Mouse (Mus musculus): ENCODE measurements at regions not wholly inside any gene's neighbourhood (a gene's known extent, or its start where the extent isn't known, plus 50 kb on each side); places are given as distances from the start of the nearest gene placed in this dataset.
"Not testable (repeated sequence)": the region's sequence is repeated elsewhere in the genome, so short reads cannot be mapped to it uniquely, and the experiment has no call there.

DNA sequence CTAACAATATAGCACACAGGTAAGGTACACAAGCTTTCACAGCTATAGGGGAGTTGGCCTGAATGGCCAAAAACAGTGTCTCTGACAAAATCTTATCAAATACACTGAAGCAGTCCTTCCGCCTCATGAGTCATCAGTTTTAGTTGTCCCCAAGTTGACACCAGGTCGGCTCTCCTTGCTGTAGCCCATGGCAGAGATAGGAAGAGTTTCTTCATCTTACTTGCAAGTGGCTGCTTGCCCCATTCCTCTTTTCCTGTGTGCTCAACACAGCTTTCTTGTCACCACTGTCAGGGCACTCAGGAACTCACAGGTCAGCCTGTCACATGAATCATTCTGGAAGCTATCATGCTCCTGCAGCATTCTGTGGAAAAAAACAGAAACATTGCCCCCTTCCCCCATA lies 77.1 kb downstream of the Olfr721-ps1 start:
- not testable (repeated sequence) for ATAC-seq (replicated peaks; ENCODE audit: low FRiP score, poor library complexity, severe bottlenecking)

- ATAC-seq (replicated peaks; ENCODE audit: low FRiP score, poor library complexity, severe bottlenecking) = no peak
Measured at GRCm38 (mm10) chr14:14481840-14482239, 80.7 kb downstream of the Olfr721-ps1 start.

GRCm38 (mm10) chr14:14486356-14486755 lies 85.3 kb downstream of the Olfr721-ps1 start:
- ATAC-seq (replicated peaks; ENCODE audit: low FRiP score, poor library complexity, severe bottlenecking) = no peak

DNA sequence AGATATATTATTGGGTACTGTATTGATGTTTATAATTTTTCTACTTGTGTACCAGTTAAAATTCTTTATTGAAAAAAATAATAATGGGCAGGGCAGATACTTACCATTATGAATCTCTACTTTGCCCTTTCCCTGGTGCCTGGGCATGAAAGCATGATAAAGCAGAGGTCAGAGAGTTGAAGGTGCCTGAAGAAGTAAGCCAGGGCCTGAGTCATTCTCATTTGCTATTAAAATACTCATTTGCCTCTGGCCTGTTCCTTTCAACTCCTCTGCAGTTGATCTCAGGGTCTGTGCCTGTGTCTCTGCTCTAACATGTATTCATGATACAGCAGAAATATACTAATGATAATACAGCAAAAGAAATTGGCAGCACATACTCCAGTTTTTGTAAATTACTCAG lies 89.4 kb downstream of the Olfr721-ps1 start:
- ATAC-seq (replicated peaks; ENCODE audit: low FRiP score, poor library complexity, severe bottlenecking) = no peak

DNA sequence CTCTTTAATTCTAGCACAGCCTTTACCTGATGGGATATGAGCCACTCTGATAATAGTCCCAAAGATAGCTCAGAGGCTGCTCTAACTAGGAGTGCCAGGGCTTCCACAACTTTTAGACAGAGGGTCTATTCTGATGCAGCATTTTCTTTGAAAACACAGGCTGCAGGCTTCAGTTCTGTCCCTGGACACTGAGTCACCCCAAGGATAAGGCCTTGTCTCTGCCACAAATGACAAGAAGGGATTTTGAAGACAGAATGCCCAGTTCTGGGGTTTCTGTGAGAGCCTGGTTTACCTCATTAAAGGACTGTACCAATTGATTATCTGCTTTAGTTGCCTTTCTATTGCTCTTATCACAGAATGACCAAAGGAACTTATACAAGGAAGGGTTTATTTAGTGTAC lies 90.9 kb downstream of the Olfr721-ps1 start:
- no peak for ATAC-seq (replicated peaks; ENCODE audit: low FRiP score, poor library complexity, severe bottlenecking)

DNA sequence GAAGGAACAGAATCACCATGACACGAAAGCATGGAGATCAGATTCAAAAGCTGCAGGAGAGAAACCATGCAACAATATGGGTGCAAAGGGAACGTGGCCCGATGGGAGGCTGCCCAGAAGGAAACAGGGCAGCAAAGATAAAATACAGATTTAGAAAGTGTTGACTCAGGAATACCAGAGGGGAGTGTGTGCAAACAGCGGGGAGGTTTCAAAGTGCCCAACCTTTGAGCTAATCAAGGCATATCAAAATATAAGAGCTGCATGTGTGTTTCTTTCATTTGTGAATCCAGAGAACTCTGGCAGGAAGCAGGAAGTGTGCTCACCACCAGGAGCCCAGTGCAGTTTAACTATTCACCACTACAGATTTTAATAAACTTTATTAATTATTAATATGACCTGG lies 110.8 kb downstream of the Olfr721-ps1 start:
- no peak for ATAC-seq (replicated peaks; ENCODE audit: low FRiP score, poor library complexity, severe bottlenecking)

DNA sequence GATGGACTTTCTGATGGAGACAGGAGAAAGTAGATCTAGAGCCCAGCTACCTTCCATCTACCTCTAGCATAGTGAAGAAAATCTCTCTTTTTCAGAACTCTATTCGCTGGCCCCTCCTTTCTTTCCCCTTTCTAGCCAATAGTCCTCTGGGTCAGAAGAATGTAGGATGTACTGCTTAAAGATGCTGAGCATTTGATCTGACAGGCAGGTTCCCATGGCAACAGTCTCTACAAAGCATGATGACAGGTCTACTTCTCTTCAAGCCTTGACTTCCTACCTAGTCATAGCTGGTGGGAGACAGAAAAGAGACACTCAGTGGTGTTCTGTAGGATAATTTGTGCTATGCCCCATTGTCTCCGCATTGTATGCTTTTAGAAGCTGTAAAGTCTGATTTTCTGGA lies 112.0 kb downstream of the Olfr721-ps1 start:
- no peak for ATAC-seq (replicated peaks; ENCODE audit: low FRiP score, poor library complexity, severe bottlenecking)

GRCm38 (mm10) chr14:14513498-14513897 lies 112.4 kb downstream of the Olfr721-ps1 start:
- ATAC-seq (replicated peaks; ENCODE audit: low FRiP score, poor library complexity, severe bottlenecking) = no peak

DNA sequence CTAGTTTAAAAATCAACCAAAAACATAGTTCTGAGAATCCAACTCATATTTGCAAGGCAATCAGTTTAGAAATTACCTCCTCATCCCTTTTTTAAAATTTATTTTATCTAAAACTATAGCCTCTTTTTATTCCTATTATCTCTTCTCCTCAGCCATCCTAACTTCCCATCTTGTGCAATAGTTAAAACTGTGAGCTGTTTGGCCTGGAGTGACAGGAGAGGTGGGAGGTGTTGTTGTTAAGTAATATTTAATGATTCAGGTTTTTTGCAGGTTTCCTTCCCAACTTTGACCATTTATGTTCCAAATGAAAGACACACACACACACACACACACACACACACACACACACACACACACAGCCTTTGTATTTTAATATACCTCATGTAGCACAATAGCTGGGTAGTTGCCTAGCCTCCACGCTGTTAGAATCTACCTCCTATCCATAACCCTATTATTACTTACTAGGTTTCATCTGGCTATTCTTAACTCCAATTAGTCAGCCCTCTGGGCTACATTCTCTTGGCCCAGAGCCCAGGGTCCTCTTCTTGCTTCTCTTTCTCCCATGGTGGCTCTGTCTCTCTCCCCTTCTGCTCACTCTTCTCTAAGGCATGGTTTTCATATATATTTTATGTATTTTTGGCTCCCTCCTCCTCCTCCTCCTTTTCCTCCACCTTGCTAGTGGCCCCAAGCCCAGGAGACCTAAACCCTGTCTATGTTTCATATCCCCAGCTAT lies 113.5 kb downstream of the Olfr721-ps1 start:
- ATAC-seq (replicated peaks; ENCODE audit: low FRiP score, poor library complexity, severe bottlenecking) = no peak

GRCm38 (mm10) chr14:14515363-14515762 lies 114.3 kb downstream of the Olfr721-ps1 start:
- no peak for ATAC-seq (replicated peaks; ENCODE audit: low FRiP score, poor library complexity, severe bottlenecking)

- ATAC-seq (replicated peaks; ENCODE audit: low FRiP score, poor library complexity, severe bottlenecking) = no peak
Measured at GRCm38 (mm10) chr14:14515918-14516317, 114.8 kb downstream of the Olfr721-ps1 start.

- no peak for ATAC-seq (replicated peaks; ENCODE audit: low FRiP score, poor library complexity, severe bottlenecking)
Measured at GRCm38 (mm10) chr14:14518027-14518426, 116.9 kb downstream of the Olfr721-ps1 start.

DNA sequence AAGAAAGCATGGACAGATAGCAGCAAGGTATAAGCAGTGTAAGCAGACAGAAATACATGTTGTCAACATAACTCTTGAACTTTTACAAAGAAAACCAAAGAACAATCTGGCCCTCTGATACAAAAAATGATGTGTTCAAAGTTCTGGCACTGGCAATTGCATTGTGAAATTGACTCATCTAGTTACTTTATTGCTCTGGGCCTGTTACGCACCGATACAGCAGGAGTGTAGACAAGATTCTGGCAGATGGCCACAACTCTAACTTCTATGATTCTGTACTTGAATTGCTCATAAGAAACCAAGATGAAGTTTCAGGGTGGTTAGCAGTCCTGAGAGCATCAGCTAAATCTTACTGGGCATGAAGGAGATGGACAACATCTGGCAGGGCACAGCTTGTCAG lies 117.7 kb downstream of the Olfr721-ps1 start:
- ATAC-seq (replicated peaks; ENCODE audit: low FRiP score, poor library complexity, severe bottlenecking) = no peak

- ATAC-seq (replicated peaks; ENCODE audit: low FRiP score, poor library complexity, severe bottlenecking) = no peak
Measured at GRCm38 (mm10) chr14:14520195-14520594, 119.1 kb downstream of the Olfr721-ps1 start.

- not testable (repeated sequence) for ATAC-seq (replicated peaks; ENCODE audit: low FRiP score, poor library complexity, severe bottlenecking)
Measured at GRCm38 (mm10) chr14:14521331-14521730, 120.2 kb downstream of the Olfr721-ps1 start.

DNA sequence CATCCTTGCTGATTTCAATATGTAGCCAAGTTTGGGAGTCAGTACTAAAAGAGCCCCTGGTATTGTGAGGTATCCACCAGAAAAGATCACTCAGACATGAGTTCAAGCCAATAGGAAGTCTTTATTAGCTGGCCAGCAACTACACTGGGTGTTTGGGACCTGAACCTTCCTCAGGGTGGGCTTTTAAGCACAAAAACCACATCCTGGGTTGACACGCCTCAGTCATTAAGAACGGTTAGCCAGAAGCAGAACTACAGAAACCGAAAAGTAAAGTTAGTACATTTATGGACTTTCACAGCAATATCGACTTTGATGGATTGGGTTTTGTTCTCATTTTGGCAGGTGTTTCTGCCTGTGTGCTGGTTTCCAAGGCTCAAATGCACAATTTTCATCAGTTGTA lies 124.1 kb downstream of the Olfr721-ps1 start:
- no peak for ATAC-seq (replicated peaks; ENCODE audit: low FRiP score, poor library complexity, severe bottlenecking)

DNA sequence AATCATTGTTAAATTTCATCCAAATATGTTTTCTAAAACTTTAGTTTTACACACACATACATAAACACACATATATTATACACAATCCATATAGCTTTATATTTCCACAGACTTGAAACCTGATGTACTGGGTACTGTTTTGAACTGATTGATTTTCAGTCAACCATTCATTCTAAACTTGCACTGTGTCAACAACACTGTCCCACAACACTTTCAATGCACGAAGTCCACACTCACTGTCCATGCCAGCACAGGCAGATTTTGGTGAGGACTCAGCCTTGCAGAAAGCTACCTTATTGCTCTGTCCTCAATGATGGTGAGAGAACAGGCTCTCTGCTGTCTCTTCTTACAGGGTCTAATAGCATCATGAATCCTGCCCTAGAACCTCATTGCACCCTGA lies 127.3 kb downstream of the Olfr721-ps1 start:
- no peak for ATAC-seq (replicated peaks; ENCODE audit: low FRiP score, poor library complexity, severe bottlenecking)

GRCm38 (mm10) chr14:14541206-14541605 lies 140.1 kb downstream of the Olfr721-ps1 start:
- ATAC-seq (replicated peaks; ENCODE audit: low FRiP score, poor library complexity, severe bottlenecking) = no peak

DNA sequence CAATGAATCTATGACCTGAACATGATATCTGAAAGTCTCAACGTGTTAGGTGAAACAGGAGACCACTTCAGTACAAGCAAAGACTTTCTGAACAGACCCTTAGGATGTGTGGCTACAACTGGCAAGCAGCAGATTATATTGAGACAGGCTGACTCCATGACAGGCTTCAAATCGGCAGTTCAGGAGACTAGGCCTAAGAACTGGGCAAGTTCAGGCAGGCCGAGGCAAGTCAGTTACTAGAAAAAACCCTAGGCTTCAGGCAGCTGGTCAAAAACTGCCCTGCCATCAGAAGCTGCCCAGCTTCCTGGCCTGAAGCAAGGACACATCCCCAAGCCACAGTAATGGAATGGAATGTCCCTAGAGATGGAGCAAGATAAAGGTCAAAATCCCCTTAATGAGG lies 140.6 kb downstream of the Olfr721-ps1 start:
- no peak for ATAC-seq (replicated peaks; ENCODE audit: low FRiP score, poor library complexity, severe bottlenecking)

GRCm38 (mm10) chr14:14544236-14544635 lies 143.1 kb downstream of the Olfr721-ps1 start:
- no peak for ATAC-seq (replicated peaks; ENCODE audit: low FRiP score, poor library complexity, severe bottlenecking)

- no peak for ATAC-seq (replicated peaks; ENCODE audit: low FRiP score, poor library complexity, severe bottlenecking)
Measured at GRCm38 (mm10) chr14:14552201-14552600, 149.9 kb upstream of the Slc4a7 start.

GRCm38 (mm10) chr14:14574851-14575250 lies 127.2 kb upstream of the Slc4a7 start:
- ATAC-seq (replicated peaks; ENCODE audit: low FRiP score, poor library complexity, severe bottlenecking) = no peak

All from erythroblast, adult 5-6 weeks (primary cell).